Mouse (Mus musculus): Measurements from ENCODE around the gene Jmjd6. TPM values are rescaled to one million over a fixed set of nuclear protein-coding genes. Genes with fewer than 3 reads are reported as not detected.
"Not testable (repeated sequence)": the region's sequence is repeated elsewhere in the genome, so short reads cannot be mapped to it uniquely, and the experiment has no call there.

Jmjd6 gene
- polyA plus RNA-seq, 1 experiment from 2014 or later, result 37.0 TPM

GRCm38 (mm10) chr11:116849587-116849986 is 6.3 kb upstream of the Jmjd6 start:
- H3K4me3 ChIP-seq (ENCODE audit: low read depth, low read length), result no peak overlapping the region
- no peak for TF ChIP-seq EP300 (IDR thresholded peaks at IDR 0.05)
- no peaks in the 10 kb centered on the region for H3K27me3 ChIP-seq (replicated peaks; ENCODE audit: insufficient read depth, low read length)
- no peak overlapping the region for H3K4me2 ChIP-seq (replicated peaks; ENCODE audit: low read depth, low read length)
- no peaks in the 10 kb centered on the region; the same call in 1 of the 2 replicates for H3K4me1 ChIP-seq (ENCODE audit: insufficient read depth, low read depth, low read length)
- no peak overlapping the region for H3K9ac ChIP-seq (replicated peaks; ENCODE audit: low read depth)
- no peak for DNase-seq (ENCODE audit: low spot score)
- 0 out of 2 replicates have a peak, but pooled peaks cover 5% of the 10 kb centered on the region for H3K36me3 ChIP-seq (ENCODE audit: insufficient read depth, low read length)
- H3K27ac ChIP-seq (ENCODE audit: low read length), result no peak overlapping the region
- H3K9me3 ChIP-seq (ENCODE audit: low read length), result no peaks in the 10 kb centered on the region
- ATAC-seq, result no peak

GRCm38 (mm10) chr11:116848877-116849178 is 5.6 kb upstream of the Jmjd6 start:
- H3K27ac ChIP-seq (ENCODE audit: low read length); H3K4me3 ChIP-seq (ENCODE audit: low read depth, low read length); H3K36me3 ChIP-seq (ENCODE audit: insufficient read depth, low read length); H3K27me3 ChIP-seq (replicated peaks; ENCODE audit: insufficient read depth, low read length); H3K4me2 ChIP-seq (replicated peaks; ENCODE audit: low read depth, low read length); ATAC-seq; DNase-seq (ENCODE audit: low spot score); H3K9me3 ChIP-seq (ENCODE audit: low read length); H3K9ac ChIP-seq (replicated peaks; ENCODE audit: low read depth); H3K4me1 ChIP-seq (ENCODE audit: insufficient read depth, low read depth, low read length): not testable (repeated sequence)
- 75% methylated on average over 2 of the region's 2 CpGs for WGBS

- Histone ChIP-seq H3K4me3 (ENCODE audit: low read depth, low read length) (no peak overlapping the region), H3K36me3 (ENCODE audit: insufficient read depth, low read length) (0 out of 2 replicates have a peak, but pooled peaks cover 5% of the 10 kb centered on the region), H3K27ac (ENCODE audit: low read length) (no peak overlapping the region), H3K9ac (replicated peaks; ENCODE audit: low read depth) (no peak overlapping the region), H3K27me3 (replicated peaks; ENCODE audit: insufficient read depth, low read length) (no peaks in the 10 kb centered on the region), H3K4me1 (ENCODE audit: insufficient read depth, low read depth, low read length) (peaks cover 5% of the 10 kb centered on the region), H3K4me2 (replicated peaks; ENCODE audit: low read depth, low read length) (no peak overlapping the region), H3K9me3 (ENCODE audit: low read length) (no peaks in the 10 kb centered on the region)
- TF ChIP-seq CTCF (IDR thresholded peaks at IDR 0.05) (no peak), EP300 (IDR thresholded peaks at IDR 0.05) (no peak)
- DNase-seq (ENCODE audit: low spot score) (no peak), ATAC-seq (no peak)
- 68% methylated on average over 5 of the region's 5 CpGs for WGBS
These were observed 5.0 kb upstream of the Jmjd6 start for GRCm38 (mm10) chr11:116848086-116848876.

- no peak for ATAC-seq
- Histone ChIP-seq H3K9ac (replicated peaks; ENCODE audit: low read depth) (no peak overlapping the region), H3K4me1 (ENCODE audit: insufficient read depth, low read depth, low read length) (peaks cover 5% of the 10 kb centered on the region), H3K9me3 (ENCODE audit: low read length) (no peaks in the 10 kb centered on the region), H3K27ac (ENCODE audit: low read length) (no peak overlapping the region), H3K4me3 (ENCODE audit: low read depth, low read length) (no peak overlapping the region), H3K27me3 (replicated peaks; ENCODE audit: insufficient read depth, low read length) (no peaks in the 10 kb centered on the region), H3K36me3 (ENCODE audit: insufficient read depth, low read length) (0 out of 2 replicates have a peak, but pooled peaks cover 5% of the 10 kb centered on the region), H3K4me2 (replicated peaks; ENCODE audit: low read depth, low read length) (no peak overlapping the region)
- 89% methylated on average over 3 of the region's 3 CpGs for WGBS
- TF ChIP-seq EP300 (IDR thresholded peaks at IDR 0.05) (no peak), CTCF (IDR thresholded peaks at IDR 0.05) (no peak)
- DNase-seq (ENCODE audit: low spot score), result no peak
These were observed 4.2 kb upstream of the Jmjd6 start for GRCm38 (mm10) chr11:116847187-116848085.

GRCm38 (mm10) chr11:116846593-116847181 is 3.4 kb upstream of the Jmjd6 start:
- Histone ChIP-seq H3K27ac (ENCODE audit: low read length) (no peak overlapping the region), H3K4me3 (ENCODE audit: low read depth, low read length) (no peak overlapping the region), H3K36me3 (ENCODE audit: insufficient read depth, low read length) (0 out of 2 replicates have a peak, but pooled peaks cover 5% of the 10 kb centered on the region), H3K9me3 (ENCODE audit: low read length) (no peaks in the 10 kb centered on the region), H3K27me3 (replicated peaks; ENCODE audit: insufficient read depth, low read length) (no peaks in the 10 kb centered on the region), H3K4me2 (replicated peaks; ENCODE audit: low read depth, low read length) (no peak overlapping the region), H3K4me1 (ENCODE audit: insufficient read depth, low read depth, low read length) (peaks cover 6% of the 10 kb centered on the region), H3K9ac (replicated peaks; ENCODE audit: low read depth) (no peak overlapping the region)
- ATAC-seq (no peak), DNase-seq (ENCODE audit: low spot score) (no peak)
- 65% methylated on average over 4 of the region's 4 CpGs for WGBS
- no peak for TF ChIP-seq EP300 (IDR thresholded peaks at IDR 0.05)
- no peak for TF ChIP-seq CTCF (IDR thresholded peaks at IDR 0.05)
